Mouse (Mus musculus): ENCODE measurements around the gene Cnnm4.

- no peak for TF ChIP-seq CTCF (IDR thresholded peaks at IDR 0.05; ENCODE audit: insufficient read depth, low read length)
- no peak for TF ChIP-seq POLR2A (IDR thresholded peaks at IDR 0.05; ENCODE audit: borderline replicate concordance, extremely low read depth, low read depth, low read length)
Measured at GRCm38 (mm10) chr1:36533546-36533945, 62.1 kb downstream of the Cnnm4 start.

Measured in lung, adult 2 months (tissue).